8 mouse cellular contexts compared by ENCODE assay signal in the genomic region with DNA sequence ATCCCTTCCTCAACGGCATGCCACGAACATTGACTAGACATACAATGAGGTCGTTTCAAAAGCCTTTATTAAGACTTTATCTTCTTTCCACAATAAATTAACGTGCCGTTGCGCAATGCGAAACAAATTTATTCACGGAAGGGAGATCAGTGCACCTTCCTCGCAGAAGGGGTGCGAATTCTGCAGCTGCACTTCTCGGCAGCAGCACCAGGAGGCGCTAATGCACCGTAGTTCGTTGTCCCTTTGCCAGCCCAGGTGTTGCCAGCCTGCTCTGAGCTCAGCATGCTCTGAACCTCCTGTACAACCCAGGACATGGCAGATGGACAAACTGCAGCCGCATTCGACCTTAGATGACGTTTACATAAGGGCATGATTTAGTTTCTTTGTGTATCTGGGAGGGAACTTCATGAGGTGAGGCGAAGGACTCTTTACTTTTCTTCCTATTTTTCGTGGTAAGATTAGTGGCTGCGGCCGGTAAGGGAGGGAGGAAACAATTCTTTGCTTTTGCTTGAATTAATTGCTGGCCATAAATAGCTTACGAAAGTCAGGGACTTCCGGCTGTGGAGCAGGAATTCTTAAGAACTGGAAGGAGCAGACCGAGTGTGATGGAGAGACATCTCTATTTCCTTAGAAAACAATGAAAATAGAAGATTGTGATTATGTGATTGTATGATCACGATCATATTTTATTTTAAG.
DNase-seq lines count a peak whose midpoint lies in the region; ATAC-seq and TF ChIP-seq lines count a peak whose summit lies in the region.

No protein-coding gene starts in this region.

- TF ChIP-seq CTCF in midbrain, postnatal 0 days (IDR thresholded peaks at IDR 0.05), result peak; percentile 98

- peak overlapping the region; percentile 30 for H3K4me2 ChIP-seq in kidney, embryonic 14.5 days (replicated peaks; ENCODE audit: low read depth, low read length)
- peak overlapping the region; percentile 40 for H3K4me2 ChIP-seq in limb, embryonic 12.5 days
- H3K4me2 ChIP-seq in midbrain, postnatal 0 days (ENCODE audit: low read depth, low read length, poor library complexity, severe bottlenecking), result peak overlapping the region; percentile 21

- H3K9ac ChIP-seq in kidney, embryonic 14.5 days (ENCODE audit: low read depth, low read length), result no peak overlapping the region
- H3K9ac ChIP-seq in limb, embryonic 12.5 days (replicated peaks), result no peak overlapping the region
- H3K9ac ChIP-seq in midbrain, postnatal 0 days (replicated peaks; ENCODE audit: low read length, poor library complexity, severe bottlenecking), result no peak overlapping the region

- no peaks in the 10 kb centered on the region for H3K4me1 ChIP-seq in kidney, embryonic 14.5 days (ENCODE audit: control insufficient read depth, insufficient read depth, low read length)
- no peaks in the 10 kb centered on the region for H3K4me1 ChIP-seq in limb, embryonic 12.5 days (replicated peaks)
- H3K4me1 ChIP-seq in midbrain, postnatal 0 days (ENCODE audit: insufficient read depth, low read length), result no peaks in the 10 kb centered on the region

- 15% methylated on average over 25 of the region's 25 CpGs for WGBS in kidney, embryonic 14.5 days
- WGBS in limb, embryonic 12.5 days, result 20% methylated on average over 25 of the region's 25 CpGs
- 23% methylated on average over 25 of the region's 25 CpGs for WGBS in midbrain, postnatal 0 days

- no peak overlapping the region for H3K27ac ChIP-seq in kidney, embryonic 14.5 days (ENCODE audit: low read depth, low read length)
- H3K27ac ChIP-seq in limb, embryonic 12.5 days, result no peak overlapping the region
- no peak overlapping the region for H3K27ac ChIP-seq in midbrain, postnatal 0 days (ENCODE audit: low read depth, low read length)

- no peaks in the 10 kb centered on the region for H3K36me3 ChIP-seq in kidney, embryonic 14.5 days (ENCODE audit: control insufficient read depth, insufficient read depth, low read length)
- H3K36me3 ChIP-seq in limb, embryonic 12.5 days, result no peaks in the 10 kb centered on the region
- no peaks in the 10 kb centered on the region for H3K36me3 ChIP-seq in midbrain, postnatal 0 days (ENCODE audit: insufficient read depth, low read length)

- peak; percentile 24 for DNase-seq in gastrocnemius, adult 18-20 months (ENCODE audit: low spot score)
- no peak for DNase-seq in gastrocnemius, adult 8-10 months (ENCODE audit: low spot score in 2 of 2)
- DNase-seq in heart, adult 8-10 months (ENCODE audit: low spot score), result peak; percentile 42
- DNase-seq in midbrain, postnatal 0 days (ENCODE audit: low spot score), result peak; percentile 80
- DNase-seq in telencephalon, adult 2 months (ENCODE audit: low read depth, low spot score), result peak; percentile 38

- no peaks in the 10 kb centered on the region for H3K27me3 ChIP-seq in kidney, embryonic 14.5 days (ENCODE audit: control insufficient read depth, insufficient read depth, low read length)
- H3K27me3 ChIP-seq in limb, embryonic 12.5 days, result no peaks in the 10 kb centered on the region; the same call in 1 of the 2 replicates
- no peaks in the 10 kb centered on the region for H3K27me3 ChIP-seq in midbrain, postnatal 0 days (ENCODE audit: insufficient read depth, low read length)

- no peak overlapping the region for H3K4me3 ChIP-seq in kidney, embryonic 14.5 days (ENCODE audit: low read length)
- H3K4me3 ChIP-seq in limb, embryonic 12.5 days (replicated peaks), result no peak overlapping the region
- peak overlapping the region; percentile 11; the same call in 1 of the 2 replicates for H3K4me3 ChIP-seq in midbrain, postnatal 0 days (ENCODE audit: low read depth, low read length)

- peak; percentile 98 for ATAC-seq in common myeloid progenitor, adult 5-6 weeks (replicated peaks; ENCODE audit: low read depth, poor library complexity, severe bottlenecking)
- ATAC-seq in kidney, embryonic 14.5 days (ENCODE audit: low FRiP score, low TSS enrichment), result peak; percentile 91
- peak; percentile 47; the same call in 1 of the 2 replicates for ATAC-seq in limb, embryonic 12.5 days (ENCODE audit: insufficient number of reproducible peaks, insufficient read depth, low FRiP score, low TSS enrichment, low read depth)
- peak; percentile 85 for ATAC-seq in midbrain, postnatal 0 days (ENCODE audit: low FRiP score)

- H3K9me3 ChIP-seq in kidney, embryonic 14.5 days (ENCODE audit: control insufficient read depth, low read length), result no peaks in the 10 kb centered on the region
- H3K9me3 ChIP-seq in limb, embryonic 12.5 days, result no peaks in the 10 kb centered on the region
- no peaks in the 10 kb centered on the region for H3K9me3 ChIP-seq in midbrain, postnatal 0 days (ENCODE audit: low read length)

Comparison
In these comparisons a context has a peak if more than half of its experiments do, and no peak if none do; other contexts are left out.
1. DNase-seq: peak in gastrocnemius, adult 18-20 months (single experiment), heart, adult 8-10 months (single experiment), midbrain, postnatal 0 days (single experiment) and telencephalon, adult 2 months (single experiment); none in gastrocnemius, adult 8-10 months (0 of 2).
2. ATAC-seq: peak in every context shown above with its lines; median percentile 98 in common myeloid progenitor, adult 5-6 weeks; 91 in kidney, embryonic 14.5 days; 85 in midbrain, postnatal 0 days; 47 in limb, embryonic 12.5 days.
3. Peak in every context shown above with its lines, with median percentiles within 50 percentile points of each other: H3K4me2 ChIP-seq.